In the genomic region with DNA sequence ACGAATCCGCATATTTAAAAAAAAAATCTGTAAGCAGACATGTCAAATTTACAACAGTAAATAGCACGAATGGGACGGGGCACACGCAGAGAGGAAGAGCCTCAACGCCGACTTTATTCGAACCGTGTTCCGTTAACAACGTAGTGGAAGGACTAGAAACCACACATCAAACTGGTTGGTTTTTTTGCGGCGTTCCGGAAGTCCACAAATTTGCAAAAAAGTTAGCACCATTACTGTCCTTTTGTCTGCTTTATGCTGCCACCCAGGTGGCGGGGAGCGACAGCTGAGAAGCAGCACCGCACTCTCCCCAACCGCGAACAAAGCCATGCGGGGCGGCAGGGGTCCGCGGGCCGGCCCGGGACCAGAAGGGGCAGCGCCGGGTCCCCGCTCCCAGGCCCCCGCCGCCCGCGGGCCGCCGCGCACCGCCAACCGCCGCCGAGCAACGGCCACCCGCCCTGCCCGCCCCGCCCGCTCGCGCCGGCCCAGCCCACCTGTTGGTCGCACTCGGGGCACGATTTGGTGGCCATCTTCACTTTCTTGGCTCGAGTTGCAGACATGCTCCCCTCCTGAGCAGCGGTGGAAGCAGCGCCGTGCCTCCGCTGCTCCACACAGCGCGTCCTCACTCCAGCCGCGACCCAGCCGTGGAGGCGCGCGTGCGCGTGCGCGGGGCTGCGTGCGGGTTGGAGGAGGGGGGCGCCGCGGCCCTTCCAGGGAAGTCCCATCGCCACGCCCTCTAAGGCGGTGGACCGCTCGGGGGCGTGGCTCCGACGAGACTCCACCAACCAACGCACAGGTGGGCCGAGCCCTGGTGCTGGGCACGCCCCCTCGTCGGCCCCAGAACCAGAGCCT, we compare ENCODE assay signal across 8 mouse cellular contexts. TPM values are rescaled to one million over a fixed set of nuclear protein-coding genes. Genes with fewer than 3 reads are reported as not detected.
A peak's percentile ranks its signal among the peaks of the same experiment; 100 is the strongest.
DNase-seq lines count a peak whose midpoint lies in the region; ATAC-seq lines count a peak whose summit lies in the region.

Gene 4921524J17Rik (minus strand): TSS at position 666 of the 849 bp plus-strand sequence.

- H3K9me3 ChIP-seq in hindbrain, embryonic 11.5 days (ENCODE audit: control insufficient read depth, low read length) = no peaks in the 10 kb centered on the region

- DNase-seq in MEL-GATA-1-ER (ENCODE audit: extremely low read depth, low read depth) = peak; percentile 76
- peak; percentile 96 for DNase-seq in cerebellum, adult 8-10 months
- DNase-seq in hindbrain, embryonic 11.5 days (ENCODE audit: low spot score) = peak; percentile 100
- DNase-seq in layer of hippocampus, postnatal 10 days (ENCODE audit: low spot score in 2 of 2) = peak; percentile 94 to 98
- DNase-seq in lung, postnatal 10 days = peak; percentile 97
- peak; percentile 98 for DNase-seq in ovary, postnatal 36 days (ENCODE audit: low spot score)
- peak; percentile 98 for DNase-seq in thymus, postnatal 25 days

- H3K27me3 ChIP-seq in hindbrain, embryonic 11.5 days (ENCODE audit: control insufficient read depth, insufficient read depth, low read length) = no peaks in the 10 kb centered on the region

- peak within 1 kb of the TSS; percentile 72 for H3K4me3 ChIP-seq in hindbrain, embryonic 11.5 days (ENCODE audit: low read depth, low read length)

- peak; percentile 96 for ATAC-seq in frontal cortex, adult (ENCODE audit: low TSS enrichment)
- peak; percentile 99 for ATAC-seq in hindbrain, embryonic 11.5 days (ENCODE audit: low FRiP score)

- no peaks in the 10 kb centered on the region for H3K36me3 ChIP-seq in hindbrain, embryonic 11.5 days (ENCODE audit: control insufficient read depth, insufficient read depth, low read length)

- 0 out of 2 replicates have a peak, but pooled peaks cover 2% of the 10 kb centered on the region for H3K4me1 ChIP-seq in hindbrain, embryonic 11.5 days (replicated peaks; ENCODE audit: control insufficient read depth, insufficient read depth, low read length)

- H3K9ac ChIP-seq in hindbrain, embryonic 11.5 days (ENCODE audit: low read depth, low read length) = peak within 1 kb of the TSS; percentile 85

- H3K27ac ChIP-seq in hindbrain, embryonic 11.5 days (ENCODE audit: low read depth, low read length) = peak within 1 kb of the TSS; percentile 93

- H3K4me2 ChIP-seq in hindbrain, embryonic 11.5 days (replicated peaks; ENCODE audit: low read depth, low read length) = peak within 1 kb of the TSS; percentile 53

- WGBS in hindbrain, embryonic 11.5 days = under 1% methylated on average over 63 of the region's 85 CpGs

RNA-seq across cellular contexts. Expression of gene 4921524J17Rik, which starts in this region (rescaled TPM):
- 48.3 and 50.2 TPM in 2 replicates for polyA plus RNA-seq in hindbrain, embryonic 11.5 days (2014; fragmentation: Nextera tagmentation; extraction: Ambion mirVana)
- total RNA-seq in layer of hippocampus, postnatal 10 days (2021) = 10 to 100 TPM; 26.2 to 29.3 TPM

Comparison
In these comparisons a context has a peak if more than half of its experiments do, and no peak if none do; other contexts are left out.
1. Peak in every context shown above with its lines: DNase-seq, ATAC-seq, H3K4me3 ChIP-seq and H3K27ac ChIP-seq.